Mouse (Mus musculus): ENCODE measurements around the gene Il18. TPM values are rescaled to one million over a fixed set of nuclear protein-coding genes. Genes with fewer than 3 reads are reported as not detected.

The Il18 gene
- polyA plus RNA-seq, 1 experiment = 3.0 TPM

DNA sequence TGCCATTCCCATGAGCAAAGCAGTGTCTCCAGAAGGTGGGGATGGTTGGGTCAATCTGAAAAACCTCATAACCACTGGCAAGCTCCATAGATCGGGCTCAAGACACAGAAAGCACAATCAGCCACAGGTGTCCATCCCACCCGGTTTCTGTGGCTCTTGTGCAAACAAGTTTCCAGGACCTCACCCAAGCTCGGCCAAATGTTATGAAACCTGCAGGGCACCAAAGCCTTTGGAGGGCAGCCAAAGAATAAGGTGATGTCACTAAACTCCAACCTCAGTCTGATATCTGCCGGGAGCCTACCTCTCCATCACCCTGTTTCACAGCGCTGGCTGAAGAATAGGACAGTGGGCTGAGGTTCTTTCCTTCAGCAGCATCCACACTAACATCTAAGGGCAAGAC, 18.7 kb upstream of the Il18 start:
- H3K27ac ChIP-seq (replicated peaks; ENCODE audit: low read depth, low read length) = no peak overlapping the region
- no peaks in the 10 kb centered on the region for H3K4me1 ChIP-seq (ENCODE audit: control insufficient read depth, insufficient read depth, insufficient read length, low read length)
- H3K4me3 ChIP-seq (ENCODE audit: insufficient read depth, low read depth, low read length) = no peak overlapping the region

DNA sequence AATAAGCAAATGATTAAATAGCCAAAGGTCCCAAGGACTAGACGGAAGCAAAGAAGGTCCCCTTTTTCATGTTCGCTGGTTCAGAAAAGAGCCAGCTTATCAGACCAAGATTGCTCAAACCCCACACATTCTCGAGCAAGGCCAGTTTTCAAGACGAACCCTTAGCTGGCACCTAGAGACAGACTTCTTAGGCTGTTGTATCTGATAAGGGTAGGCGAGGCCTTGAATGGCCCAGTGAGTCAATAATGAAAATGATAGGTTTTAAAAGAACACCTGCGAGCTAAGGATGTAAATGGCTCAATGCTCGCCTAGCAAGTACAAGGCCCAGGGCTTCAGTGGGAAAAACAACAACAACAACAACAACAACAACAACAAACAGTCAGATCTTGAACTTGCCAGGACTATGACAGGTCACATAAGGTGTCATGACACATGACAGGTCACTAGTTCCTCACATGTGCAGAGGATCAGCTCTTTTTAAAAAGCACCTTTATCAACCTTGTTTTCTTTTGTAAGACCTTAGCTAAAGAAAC, 18.0 kb upstream of the Il18 start:
- H3K4me3 ChIP-seq (ENCODE audit: insufficient read depth, low read depth, low read length) = no peak overlapping the region
- no peak overlapping the region for H3K27ac ChIP-seq (replicated peaks; ENCODE audit: low read depth, low read length)
- no peaks in the 10 kb centered on the region for H3K4me1 ChIP-seq (ENCODE audit: control insufficient read depth, insufficient read depth, insufficient read length, low read length)

DNA sequence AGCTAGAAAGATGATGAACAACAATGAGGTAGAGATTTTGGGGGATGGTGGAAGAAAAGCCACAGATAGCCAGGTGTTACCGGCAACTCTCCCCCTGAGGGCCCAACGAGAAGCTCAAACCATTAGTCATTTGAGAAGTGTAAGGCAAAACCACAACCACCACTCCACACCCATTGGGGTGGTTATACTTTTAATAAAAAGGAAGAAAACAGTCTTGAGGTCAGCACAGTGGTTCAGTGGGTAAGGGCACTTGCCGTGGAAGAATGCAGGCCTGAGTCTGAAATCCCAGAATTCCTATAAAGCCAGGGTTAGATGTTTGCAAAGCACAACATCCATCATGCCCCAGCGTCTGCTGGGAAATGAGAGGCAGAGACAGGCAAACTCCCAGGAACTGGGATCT, 17.3 kb upstream of the Il18 start:
- H3K4me1 ChIP-seq (ENCODE audit: control insufficient read depth, insufficient read depth, insufficient read length, low read length) = no peaks in the 10 kb centered on the region
- H3K4me3 ChIP-seq (ENCODE audit: insufficient read depth, low read depth, low read length) = no peak overlapping the region
- H3K27ac ChIP-seq (replicated peaks; ENCODE audit: low read depth, low read length) = no peak overlapping the region

DNA sequence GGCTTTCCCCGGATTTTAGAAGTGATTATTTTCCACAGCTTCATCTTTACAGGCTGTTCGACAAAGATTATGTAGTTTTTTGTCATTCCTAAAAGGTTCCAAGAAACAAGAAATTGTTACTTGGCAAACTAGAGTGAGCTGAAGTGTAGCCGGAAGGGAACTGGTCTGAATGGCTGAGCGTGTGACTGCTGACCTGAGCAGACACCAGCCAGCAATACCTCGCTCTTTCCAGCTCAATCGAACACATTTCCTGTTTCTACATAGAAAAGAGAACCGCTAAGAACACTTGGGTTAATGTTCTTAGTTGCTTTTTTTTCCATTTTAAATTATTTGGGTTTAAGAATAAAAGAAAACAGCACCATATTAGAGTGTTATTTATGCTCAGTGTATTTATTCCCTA, 14.5 kb upstream of the Il18 start:
- H3K27ac ChIP-seq (replicated peaks; ENCODE audit: low read depth, low read length) = no peak overlapping the region

DNA sequence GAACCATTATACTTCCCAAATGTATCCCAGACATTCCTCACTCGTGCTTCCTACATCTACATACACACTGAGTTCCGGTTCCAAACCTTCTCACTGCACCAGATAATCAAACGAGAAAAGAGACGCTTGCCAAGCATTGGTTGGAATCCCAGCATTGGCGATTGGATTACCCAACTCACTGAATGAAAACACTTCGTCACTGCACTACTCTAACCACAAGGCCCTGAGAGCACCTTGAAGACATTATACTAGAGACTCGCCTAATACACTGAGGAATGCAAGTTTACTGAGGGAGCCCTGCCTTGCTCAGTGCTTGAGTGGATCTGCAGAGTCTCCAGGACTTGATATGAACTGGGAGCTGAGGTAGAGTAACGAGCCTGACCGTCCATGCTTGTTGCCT, 12.2 kb upstream of the Il18 start:
- Histone ChIP-seq H3K4me1 (ENCODE audit: control insufficient read depth, insufficient read depth, insufficient read length, low read length) (no peaks in the 10 kb centered on the region), H3K4me3 (ENCODE audit: insufficient read depth, low read depth, low read length) (no peak overlapping the region), H3K27ac (replicated peaks; ENCODE audit: low read depth, low read length) (no peak overlapping the region)

More for the DNA sequence above, 14.5 kb upstream of the Il18 start:
- Histone ChIP-seq H3K4me3 (ENCODE audit: insufficient read depth, low read depth, low read length) (no peak overlapping the region), H3K4me1 (ENCODE audit: control insufficient read depth, insufficient read depth, insufficient read length, low read length) (no peaks in the 10 kb centered on the region)

DNA sequence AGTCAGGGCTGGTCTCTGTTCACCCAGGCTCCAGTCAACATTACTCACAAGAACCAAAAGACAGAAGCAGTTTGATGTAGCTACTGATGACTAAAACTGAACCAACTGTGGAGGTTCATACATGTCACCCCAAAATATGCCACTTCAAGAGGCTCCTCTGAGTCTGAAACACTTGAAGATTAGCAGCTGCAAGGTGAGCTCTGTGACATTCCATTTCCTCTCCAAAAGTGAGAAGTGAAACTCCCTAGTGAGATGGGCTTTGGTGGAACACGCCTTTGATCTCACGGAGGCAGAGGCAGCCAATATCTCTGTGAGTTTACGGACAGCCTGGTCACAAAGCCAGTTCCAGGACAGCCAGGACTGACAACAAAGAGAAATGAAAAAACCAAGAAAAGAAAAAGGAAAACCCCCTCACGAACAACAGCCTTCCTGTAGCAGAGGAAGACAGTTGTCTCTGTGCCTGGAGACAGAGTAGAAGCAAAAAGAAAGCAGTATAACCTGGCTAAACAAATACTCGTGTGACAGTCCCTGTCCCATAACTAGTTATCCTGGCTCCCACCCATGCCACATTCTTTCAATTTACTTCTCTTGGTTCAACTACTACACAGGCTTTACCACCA, 6.7 kb upstream of the Il18 start:
- Histone ChIP-seq H3K27ac (replicated peaks; ENCODE audit: low read depth, low read length) (no peak overlapping the region), H3K4me3 (ENCODE audit: insufficient read depth, low read depth, low read length) (no peak overlapping the region), H3K4me1 (ENCODE audit: control insufficient read depth, insufficient read depth, insufficient read length, low read length) (no peaks in the 10 kb centered on the region)

DNA sequence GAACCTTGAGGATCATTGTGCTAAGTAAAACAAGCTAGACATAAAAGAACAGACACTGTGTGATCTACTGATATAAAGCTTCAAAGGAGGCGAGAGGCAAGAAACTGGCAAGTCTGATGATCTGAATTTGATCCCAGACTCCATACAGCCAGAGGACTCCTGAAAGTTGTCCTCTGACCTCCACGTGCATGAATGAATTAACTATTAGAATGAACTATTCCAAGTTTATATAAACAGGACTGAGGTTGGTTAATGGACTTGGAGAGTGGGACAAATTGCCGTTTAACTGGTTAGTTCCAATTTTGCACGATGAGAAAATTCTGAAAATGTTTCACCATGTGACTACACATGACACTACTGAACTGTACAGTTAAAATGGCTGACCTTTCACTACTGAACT, 5.7 kb upstream of the Il18 start:
- no peak overlapping the region for H3K27ac ChIP-seq (replicated peaks; ENCODE audit: low read depth, low read length)
- no peaks in the 10 kb centered on the region for H3K4me1 ChIP-seq (ENCODE audit: control insufficient read depth, insufficient read depth, insufficient read length, low read length)
- H3K4me3 ChIP-seq (ENCODE audit: insufficient read depth, low read depth, low read length) = no peak overlapping the region

DNA sequence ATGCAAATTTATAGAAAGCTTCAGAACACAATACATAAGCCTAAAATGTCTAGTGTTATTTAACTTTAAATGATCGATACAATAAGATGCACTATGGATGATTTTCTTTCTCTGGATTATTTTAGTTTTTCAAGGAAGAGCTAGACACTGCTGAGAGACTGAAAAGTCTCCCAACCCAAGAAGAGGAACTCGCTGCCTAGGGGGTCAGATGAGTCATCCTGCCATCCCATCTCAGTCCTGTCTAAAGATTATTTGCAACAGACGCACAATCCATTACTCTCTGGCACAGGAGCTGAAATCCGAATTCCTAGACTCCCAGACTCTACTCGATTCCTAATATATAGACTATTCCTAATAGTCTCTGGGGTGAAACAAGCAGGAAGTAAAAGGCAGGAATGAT, 2.4 kb upstream of the Il18 start:
- Histone ChIP-seq H3K4me3 (ENCODE audit: insufficient read depth, low read depth, low read length) (no peak overlapping the region), H3K27ac (replicated peaks; ENCODE audit: low read depth, low read length) (no peak overlapping the region), H3K4me1 (ENCODE audit: control insufficient read depth, insufficient read depth, insufficient read length, low read length) (no peaks in the 10 kb centered on the region)

DNA sequence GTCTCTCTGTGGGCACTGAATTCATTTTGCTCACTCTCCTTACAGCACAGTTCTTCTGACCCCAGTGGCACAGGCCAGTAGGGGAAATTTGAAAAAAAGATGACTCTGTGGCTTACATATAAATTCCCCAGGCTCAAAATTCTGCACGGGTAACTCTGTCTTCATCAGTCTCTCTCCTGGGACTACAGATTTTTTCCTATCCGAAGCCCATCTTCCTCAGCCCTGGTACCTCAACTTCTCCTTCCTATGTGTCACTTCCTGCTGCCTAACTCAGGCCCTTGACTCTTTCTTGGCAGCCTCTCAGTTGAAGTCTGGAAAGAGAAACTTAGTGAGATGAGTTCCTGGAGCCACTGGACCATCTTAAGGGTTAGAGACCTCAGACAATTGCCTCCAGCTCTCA, 1.1 kb upstream of the Il18 start:
- Histone ChIP-seq H3K4me1 (ENCODE audit: control insufficient read depth, insufficient read depth, insufficient read length, low read length) (no peaks in the 10 kb centered on the region), H3K4me3 (ENCODE audit: insufficient read depth, low read depth, low read length) (no peak overlapping the region), H3K27ac (replicated peaks; ENCODE audit: low read depth, low read length) (peak overlapping the region; percentile 33)

DNA sequence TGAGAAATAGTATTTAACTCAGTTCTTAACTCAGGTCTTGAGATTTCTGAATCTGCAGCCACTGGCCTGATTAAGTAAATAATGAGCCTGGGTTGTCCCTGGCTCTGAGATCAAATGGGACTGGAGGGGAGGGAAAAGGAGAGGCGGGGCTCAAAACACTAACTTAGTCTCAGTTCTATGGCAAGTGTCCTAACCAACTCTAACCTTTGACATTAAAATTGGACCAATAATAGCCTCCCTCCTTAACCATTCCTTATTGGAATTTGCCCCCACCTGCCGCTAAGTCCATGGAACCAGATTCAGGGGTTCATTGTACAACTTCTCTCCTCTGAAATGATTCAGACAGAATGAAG, 443 bp downstream of the Il18 start, which contains the start of gene Bco2:
TSS of gene Bco2 (minus strand) at position 88 of the 353 bp plus-strand sequence.
- Histone ChIP-seq H3K4me3 (ENCODE audit: insufficient read depth, low read depth, low read length) (peak within 1 kb of the TSS; percentile 47), H3K27ac (replicated peaks; ENCODE audit: low read depth, low read length) (peak within 1 kb of the TSS; percentile 73), H3K4me1 (ENCODE audit: control insufficient read depth, insufficient read depth, insufficient read length, low read length) (no peaks in the 10 kb centered on the region)

DNA sequence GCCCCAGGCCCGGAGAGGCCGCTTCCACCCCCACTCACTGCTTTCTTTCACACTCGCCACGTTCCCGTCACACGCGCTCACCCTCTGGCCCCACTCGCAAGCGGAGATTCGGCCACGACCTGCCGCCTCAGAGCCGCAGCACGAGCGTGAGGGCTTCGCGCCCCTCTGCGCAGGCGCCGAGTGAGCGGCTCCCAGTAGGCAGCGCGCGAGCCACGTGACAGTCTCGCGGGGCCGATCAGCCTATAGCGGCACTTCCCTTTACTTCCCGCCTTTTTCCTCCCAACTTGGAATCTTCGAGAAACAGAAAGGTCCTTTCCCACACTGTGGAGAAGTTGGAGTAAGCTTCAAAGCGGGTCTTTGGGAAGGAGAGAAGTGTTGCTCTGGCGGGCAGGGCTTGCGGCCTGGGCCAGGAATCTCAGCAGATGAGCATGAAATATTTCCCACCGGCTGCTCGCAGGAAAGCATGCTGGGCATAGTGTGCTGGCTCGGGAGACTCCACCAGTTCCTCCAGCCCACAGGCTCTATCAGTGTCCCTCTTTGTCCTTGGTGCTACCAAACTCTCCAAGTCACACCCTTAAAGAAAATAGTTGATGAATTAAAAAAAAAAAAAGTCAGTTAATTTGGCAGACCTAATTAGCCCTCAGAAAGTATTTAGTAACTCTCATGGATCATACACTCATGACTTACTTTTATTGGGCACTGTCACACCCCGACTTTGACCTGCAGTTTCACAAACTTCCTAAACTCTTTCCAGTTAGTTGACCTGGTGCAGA, 6.7 kb downstream of the Il18 start, which contains the start of gene Tex12:
TSS of gene Tex12 (minus strand) at position 181 of the 773 bp plus-strand sequence.
- Histone ChIP-seq H3K4me3 (ENCODE audit: insufficient read depth, low read depth, low read length) (no peak within 1 kb of the TSS), H3K4me1 (ENCODE audit: control insufficient read depth, insufficient read depth, insufficient read length, low read length) (no peaks in the 10 kb centered on the region), H3K27ac (replicated peaks; ENCODE audit: low read depth, low read length) (no peak within 1 kb of the TSS)

DNA sequence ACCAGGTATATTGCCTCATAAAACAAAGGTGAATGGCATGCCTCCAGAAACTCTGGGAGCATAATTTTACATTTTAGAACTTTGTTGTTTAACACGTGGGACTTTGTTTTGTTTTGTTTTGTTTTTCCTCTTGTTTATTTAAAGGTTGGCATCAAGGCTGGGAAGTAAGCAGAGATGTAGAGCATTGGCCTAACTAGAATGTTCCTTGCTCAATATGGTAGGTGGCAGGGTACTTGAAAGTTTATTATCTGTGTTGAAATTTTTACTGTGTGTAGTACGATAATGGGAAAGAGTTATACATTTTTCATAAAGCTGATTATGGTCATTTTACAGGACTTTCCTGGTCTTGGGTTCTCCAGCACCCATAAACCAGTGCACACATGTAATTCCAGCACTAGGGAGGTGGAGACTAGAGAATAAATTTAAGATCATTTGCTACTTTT, 7.3 kb downstream of the Il18 start:
- no peak overlapping the region for H3K4me3 ChIP-seq (ENCODE audit: insufficient read depth, low read depth, low read length)
- H3K27ac ChIP-seq (replicated peaks; ENCODE audit: low read depth, low read length) = no peak overlapping the region
- no peaks in the 10 kb centered on the region for H3K4me1 ChIP-seq (ENCODE audit: control insufficient read depth, insufficient read depth, insufficient read length, low read length)

DNA sequence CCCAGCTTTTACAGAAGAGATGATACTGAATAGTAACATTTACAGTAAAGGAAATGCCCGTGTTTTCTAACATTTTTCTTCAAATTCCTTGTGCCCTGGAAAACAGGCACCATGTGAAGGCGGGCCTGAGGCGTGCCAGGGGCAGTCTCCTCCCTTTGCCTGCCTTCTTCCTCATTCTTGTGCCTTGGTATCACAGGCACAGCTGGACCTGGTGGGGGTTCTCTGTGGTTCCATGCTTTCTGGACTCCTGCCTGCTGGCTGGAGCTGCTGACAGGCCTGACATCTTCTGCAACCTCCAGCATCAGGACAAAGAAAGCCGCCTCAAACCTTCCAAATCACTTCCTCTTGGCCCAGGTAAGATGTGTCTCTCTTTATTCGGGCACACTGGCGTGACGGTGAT, 10.5 kb downstream of the Il18 start:
- H3K4me1 ChIP-seq (ENCODE audit: control insufficient read depth, insufficient read depth, insufficient read length, low read length) = no peaks in the 10 kb centered on the region
- H3K27ac ChIP-seq (replicated peaks; ENCODE audit: low read depth, low read length) = no peak overlapping the region
- no peak overlapping the region for H3K4me3 ChIP-seq (ENCODE audit: insufficient read depth, low read depth, low read length)

DNA sequence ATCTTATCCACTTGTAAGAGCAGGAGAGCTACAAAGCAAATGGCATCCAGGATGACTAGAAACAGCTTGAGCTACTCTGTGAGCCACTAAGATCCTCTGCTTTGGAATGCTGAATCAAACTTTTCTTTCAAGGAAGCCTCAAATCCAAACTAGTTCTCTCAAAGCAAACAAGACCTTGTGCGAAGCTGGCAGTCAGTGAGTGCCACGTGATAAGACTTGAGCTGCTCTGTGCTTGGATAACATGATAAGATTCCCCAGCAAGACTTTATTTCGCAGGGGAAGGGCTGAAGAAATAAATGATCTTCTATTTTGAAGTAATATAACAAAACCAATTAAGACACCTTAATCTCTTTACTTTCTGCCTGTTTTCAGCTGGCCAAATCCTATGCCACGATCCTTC, 11.3 kb downstream of the Il18 start:
- no peaks in the 10 kb centered on the region for H3K4me1 ChIP-seq (ENCODE audit: control insufficient read depth, insufficient read depth, insufficient read length, low read length)
- no peak overlapping the region for H3K4me3 ChIP-seq (ENCODE audit: insufficient read depth, low read depth, low read length)

DNA sequence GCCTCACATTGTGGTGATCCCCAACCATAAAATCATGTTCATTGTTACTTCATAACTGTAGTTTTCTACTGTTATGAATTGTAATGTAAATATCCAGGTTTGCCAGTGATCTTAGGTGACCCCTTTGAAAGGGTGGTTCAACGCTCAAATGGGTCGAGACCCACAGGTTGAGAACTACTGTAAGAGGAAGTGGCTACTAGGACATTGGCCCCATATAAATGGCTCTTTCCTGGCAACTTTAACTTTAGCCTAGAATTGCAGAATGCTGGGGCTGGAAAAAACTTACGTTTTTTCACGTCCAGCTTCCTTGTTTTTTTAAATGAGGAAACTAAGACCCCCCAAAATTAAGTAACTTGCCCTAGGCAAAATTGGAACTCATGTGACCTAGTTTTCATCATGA, 12.7 kb downstream of the Il18 start:
- Histone ChIP-seq H3K4me1 (ENCODE audit: control insufficient read depth, insufficient read depth, insufficient read length, low read length) (no peaks in the 10 kb centered on the region), H3K4me3 (ENCODE audit: insufficient read depth, low read depth, low read length) (no peak overlapping the region), H3K27ac (replicated peaks; ENCODE audit: low read depth, low read length) (no peak overlapping the region)

More for the DNA sequence above, 11.3 kb downstream of the Il18 start:
- H3K27ac ChIP-seq (replicated peaks; ENCODE audit: low read depth, low read length) = no peak overlapping the region

DNA sequence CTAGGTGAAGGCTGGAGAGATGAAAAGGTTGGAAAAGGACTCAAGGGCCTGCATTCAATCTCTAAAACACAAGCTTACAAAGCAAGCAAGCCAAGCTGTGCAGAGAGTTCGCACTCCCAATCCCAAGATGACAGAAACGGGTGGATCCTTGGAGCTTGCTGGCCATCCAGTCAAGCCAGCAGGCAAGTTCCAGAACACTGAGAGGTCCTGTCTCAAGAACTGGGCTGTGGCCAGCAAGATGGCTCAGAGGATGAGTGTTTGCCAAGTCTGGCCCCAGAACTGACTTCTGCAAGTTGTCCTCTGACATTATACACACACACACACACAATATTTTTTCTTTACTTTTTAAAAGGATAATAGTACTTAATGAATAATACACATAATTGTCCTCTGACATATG, 13.3 kb downstream of the Il18 start:
- H3K27ac ChIP-seq (replicated peaks; ENCODE audit: low read depth, low read length) = no peak overlapping the region
- no peak overlapping the region for H3K4me3 ChIP-seq (ENCODE audit: insufficient read depth, low read depth, low read length)
- no peaks in the 10 kb centered on the region for H3K4me1 ChIP-seq (ENCODE audit: control insufficient read depth, insufficient read depth, insufficient read length, low read length)

Measured in brown adipose tissue, adult 24 weeks (tissue).